Mouse (Mus musculus) T-cell, adult 2 months (primary cell): Measurements from ENCODE around the gene Ube2h.

Experiments
- DNase-seq: peaks from one replicate; pipeline ENCODE4 v3.0.0; 2022; ENCODE audit warnings: low spot score

Ube2h gene

DNA sequence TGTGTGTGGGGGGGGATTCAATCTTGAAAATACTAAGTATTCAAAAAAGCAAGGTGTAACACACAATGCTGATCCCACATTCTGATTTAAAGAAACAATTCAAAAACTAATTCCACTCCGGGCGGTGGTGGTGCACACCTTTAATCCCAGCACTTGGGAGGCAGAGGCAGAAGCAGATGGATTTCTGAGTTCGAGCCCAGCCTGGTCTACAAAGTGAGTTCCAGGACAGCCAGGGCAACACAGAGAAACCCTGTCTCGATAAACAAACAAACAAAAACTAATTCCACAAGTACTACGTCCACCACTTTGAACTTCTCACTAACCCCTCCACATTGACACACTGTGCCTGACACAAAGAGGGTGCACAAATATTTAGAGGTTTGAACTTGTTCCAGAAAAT lies 4.7 kb downstream of the Ube2h start:
- DNase-seq = no peak

- no peak for DNase-seq
These were observed 5.2 kb downstream of the Ube2h start for GRCm38 (mm10) chr6:30299116-30299515.

DNA sequence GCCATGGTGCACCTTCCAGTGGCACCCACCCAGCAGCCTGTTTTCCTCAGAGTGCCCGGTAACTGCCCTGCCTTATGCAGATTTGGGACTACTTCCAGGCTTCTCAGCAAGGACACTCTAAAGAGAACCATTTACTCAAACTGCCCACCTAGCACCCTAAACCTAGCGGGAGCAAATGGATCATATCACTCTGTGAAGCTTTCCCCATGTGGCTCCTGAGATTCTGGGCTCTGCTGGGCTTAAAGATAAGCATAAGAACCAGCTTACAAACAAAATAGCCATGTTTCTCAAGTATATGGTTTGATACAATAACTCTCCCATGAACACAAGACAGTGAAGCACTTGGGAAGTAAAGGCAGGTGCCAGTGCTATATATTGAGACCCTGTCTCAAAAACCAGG lies 11.8 kb downstream of the Ube2h start:
- DNase-seq = no peak

- no peak for DNase-seq
These were observed 16.4 kb downstream of the Ube2h start for GRCm38 (mm10) chr6:30287958-30288357.

DNA sequence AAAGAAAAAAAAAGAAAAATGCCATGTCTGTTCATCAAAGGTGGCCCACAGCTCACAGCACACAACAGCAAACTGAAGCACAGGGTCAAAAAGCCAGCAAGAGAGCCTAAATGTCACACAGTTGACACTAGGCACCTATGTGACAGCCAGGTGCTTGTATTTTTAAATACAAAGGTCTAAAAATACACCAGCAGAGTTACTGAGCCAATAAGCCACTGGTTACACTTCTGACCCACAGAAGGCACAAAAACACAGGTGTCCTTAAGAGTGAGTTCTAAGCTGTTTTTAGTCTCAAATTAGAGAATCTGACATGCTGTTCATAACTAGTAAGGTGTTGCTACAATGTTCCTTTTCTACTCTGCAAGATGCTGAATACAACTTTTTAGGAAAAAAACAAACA lies 17.7 kb downstream of the Ube2h start:
- DNase-seq = no peak

GRCm38 (mm10) chr6:30284177-30284576 lies 20.2 kb downstream of the Ube2h start:
- DNase-seq = no peak

DNA sequence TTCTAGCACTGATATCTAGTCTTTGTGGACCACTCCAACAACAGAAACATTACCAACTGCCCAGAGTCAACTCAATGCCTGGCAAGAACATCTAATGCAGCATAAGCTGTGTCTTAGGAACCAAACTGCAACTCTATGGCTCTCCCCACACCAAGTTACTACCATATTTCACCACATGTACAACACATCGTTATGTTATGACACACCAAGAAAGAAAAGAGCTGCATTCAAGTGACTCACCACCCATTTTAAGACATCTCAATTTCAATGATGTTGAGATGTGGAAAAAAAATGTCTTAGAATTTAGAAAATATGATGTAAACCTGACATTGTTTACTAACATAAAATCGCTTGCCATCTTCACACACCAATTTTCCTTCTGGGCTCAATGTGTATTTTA lies 22.0 kb downstream of the Ube2h start:
- DNase-seq = no peak

GRCm38 (mm10) chr6:30278374-30278773 lies 26.0 kb downstream of the Ube2h start:
- no peak for DNase-seq

GRCm38 (mm10) chr6:30276882-30277281 lies 27.5 kb downstream of the Ube2h start:
- DNase-seq = no peak

GRCm38 (mm10) chr6:30276375-30276774 lies 28.0 kb downstream of the Ube2h start:
- DNase-seq = no peak

DNA sequence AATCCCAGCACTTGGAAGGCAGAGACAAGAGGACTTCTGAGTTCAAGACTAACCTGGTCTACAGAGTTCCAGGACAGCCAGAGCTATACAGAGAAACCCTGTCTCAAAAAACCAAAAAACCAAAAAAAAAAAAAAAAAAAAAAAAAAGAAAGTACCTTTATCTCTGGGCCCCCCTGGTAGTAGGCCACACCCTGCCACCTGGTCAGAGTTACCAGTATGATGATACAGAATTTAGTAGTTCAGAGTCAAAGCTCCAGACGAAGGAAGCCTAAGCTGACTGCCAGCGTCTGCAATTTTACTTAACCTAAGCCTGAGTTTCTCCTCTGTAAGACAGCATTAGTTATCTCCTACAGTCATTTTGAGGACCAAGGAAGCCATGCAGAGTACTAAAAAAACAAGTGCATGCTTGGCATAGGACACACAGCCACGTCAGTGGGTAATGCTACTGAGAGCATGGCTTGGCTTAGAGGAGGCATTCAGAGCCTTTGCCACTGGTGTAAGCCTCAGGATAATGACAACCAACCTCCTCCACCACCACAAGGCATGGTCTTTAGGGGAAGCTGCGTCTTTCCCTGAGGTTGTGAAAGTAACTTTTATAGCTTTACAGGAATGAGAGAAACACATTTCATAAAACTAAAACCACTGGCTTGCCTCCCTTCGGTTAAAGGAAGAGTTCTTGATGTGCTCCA lies 29.0 kb downstream of the Ube2h start:
- DNase-seq = no peak

DNA sequence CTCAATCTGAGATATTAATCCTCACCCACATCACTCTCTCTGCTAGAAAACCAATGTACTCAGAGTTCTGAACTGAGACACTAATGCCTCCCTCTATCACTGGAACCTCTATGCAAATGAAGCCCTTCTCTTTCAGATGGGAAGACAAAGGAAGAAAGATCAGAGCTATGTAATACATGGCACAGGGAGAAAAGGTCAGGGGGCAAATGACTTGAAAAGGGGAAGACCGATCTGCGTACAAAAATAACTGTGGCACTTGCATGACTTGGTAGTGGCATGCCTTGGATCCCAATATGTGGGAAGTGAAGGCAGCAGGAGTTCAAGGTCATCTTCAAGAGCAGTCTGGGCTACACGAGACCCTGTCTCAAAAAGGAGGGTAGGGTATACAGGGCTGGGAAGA lies 31.4 kb downstream of the Ube2h start:
- no peak for DNase-seq

DNA sequence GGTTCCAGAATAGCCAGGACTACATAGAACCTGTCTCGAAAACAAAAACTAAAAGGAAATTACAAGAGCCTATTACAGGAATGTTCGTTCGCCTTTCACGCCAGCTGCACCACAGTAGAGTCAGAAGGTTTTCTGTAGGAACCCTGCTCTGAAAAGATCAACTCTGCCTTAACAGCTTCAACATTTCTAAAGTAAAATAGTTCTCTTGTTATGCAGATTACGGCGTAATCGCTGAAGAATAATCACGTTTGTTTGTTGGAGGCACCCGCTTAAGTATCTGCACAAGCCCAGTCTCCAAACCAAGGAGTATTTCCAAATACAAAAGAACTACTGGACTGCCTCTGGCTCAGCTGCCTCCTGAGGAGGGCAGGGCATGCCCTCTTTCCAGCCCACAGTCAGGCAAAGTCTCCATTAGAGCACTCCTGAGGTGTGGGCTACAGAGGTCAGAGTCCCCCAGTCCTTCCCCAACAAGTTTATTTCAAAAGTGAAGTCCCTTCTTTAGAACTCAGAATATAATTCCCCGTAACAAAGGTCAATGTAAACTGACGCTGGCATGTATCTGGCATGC lies 31.9 kb downstream of the Ube2h start:
- DNase-seq = no peak

- no peak for DNase-seq
These were observed 34.5 kb downstream of the Ube2h start for GRCm38 (mm10) chr6:30269846-30270245.

DNA sequence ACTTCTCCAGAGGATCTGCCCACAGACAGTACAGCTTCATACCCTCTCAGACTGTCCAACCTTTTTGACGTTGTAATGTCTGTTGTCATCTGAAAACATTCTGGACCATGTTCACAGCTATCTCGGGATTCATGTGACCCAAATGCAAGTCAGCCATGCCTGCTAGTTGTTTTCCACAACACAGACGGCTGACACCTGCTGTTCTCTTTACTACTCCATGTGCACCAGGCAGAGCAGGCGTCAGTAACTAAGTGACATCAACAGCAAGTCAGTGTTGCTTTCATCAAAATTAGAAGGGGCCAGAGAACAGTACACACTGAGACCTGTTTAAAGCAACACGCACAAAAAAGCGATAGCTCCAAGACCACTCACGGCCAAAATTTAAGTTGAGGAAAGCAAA lies 36.9 kb downstream of the Ube2h start:
- DNase-seq = no peak

DNA sequence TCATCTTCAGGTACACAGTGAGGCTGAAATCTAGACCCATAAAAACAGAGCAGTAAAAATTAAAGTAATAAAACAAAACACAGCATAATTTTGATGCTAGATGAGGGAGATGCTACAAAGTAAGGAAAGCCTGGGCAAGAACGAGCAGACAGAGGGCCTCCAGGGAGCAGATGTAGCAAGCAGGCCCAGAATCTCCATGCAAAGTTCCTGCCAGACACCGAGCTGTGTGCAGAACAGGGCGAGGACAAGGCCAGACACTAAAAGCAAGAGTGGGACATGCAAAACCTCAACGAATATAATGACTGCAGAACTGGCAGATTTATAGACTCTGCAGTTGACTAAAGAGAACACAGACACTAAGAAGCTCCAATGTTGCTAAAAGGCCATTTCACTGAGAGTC lies 38.9 kb downstream of the Ube2h start:
- DNase-seq = no peak

DNA sequence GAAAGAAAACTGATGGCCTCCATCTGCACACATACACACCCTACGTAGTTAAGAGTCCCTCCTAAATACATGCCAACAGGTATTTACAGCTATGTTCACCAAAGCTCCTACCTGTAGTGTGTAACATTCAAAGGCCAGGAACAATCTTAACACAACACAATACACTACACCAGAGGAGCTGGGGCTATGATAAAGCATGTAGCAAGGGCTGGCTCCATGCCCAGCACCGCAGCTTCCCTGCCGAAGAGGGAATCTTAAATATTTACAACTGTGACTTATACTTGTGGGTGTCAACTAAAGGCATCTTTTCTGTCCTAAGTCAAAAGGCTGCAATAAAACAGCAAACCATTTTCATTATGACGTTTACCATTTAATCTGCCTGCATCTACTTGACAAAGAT lies 41.3 kb downstream of the Ube2h start:
- DNase-seq = no peak

GRCm38 (mm10) chr6:30259271-30259670 lies 45.1 kb downstream of the Ube2h start:
- DNase-seq = no peak

GRCm38 (mm10) chr6:30257962-30258361 lies 46.4 kb downstream of the Ube2h start:
- DNase-seq = no peak

GRCm38 (mm10) chr6:30255846-30256245 lies 48.5 kb downstream of the Ube2h start:
- no peak for DNase-seq

- no peak for DNase-seq
These were observed 51.9 kb downstream of the Ube2h start for GRCm38 (mm10) chr6:30252271-30253010.

- no peak for DNase-seq
These were observed 55.6 kb downstream of the Ube2h start for GRCm38 (mm10) chr6:30248708-30249107.

GRCm38 (mm10) chr6:30245940-30246339 lies 58.4 kb downstream of the Ube2h start:
- no peak for DNase-seq

DNA sequence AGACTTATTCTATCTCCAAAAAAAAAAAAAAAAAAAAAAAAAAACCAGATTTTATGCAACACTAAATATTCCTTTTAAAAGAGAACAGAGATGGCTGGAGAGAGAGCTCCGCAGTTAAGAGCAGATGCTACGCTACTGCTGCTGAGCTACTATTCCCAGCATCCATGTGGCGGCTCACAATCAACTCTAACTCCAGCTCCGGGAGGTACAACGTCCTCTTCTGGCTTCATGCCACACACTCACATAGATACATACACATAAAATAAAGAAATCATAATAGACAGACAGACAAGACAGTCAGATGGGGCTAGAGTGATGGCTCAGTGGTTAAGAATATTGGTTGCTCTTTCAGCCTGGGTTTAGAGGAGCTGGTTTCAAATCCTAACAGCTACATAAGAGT lies 58.9 kb downstream of the Ube2h start:
- DNase-seq = no peak
